Mouse (Mus musculus) heart, postnatal 25 days (tissue): ENCODE data around the gene Dleu7. TPM values are rescaled to one million over a fixed set of nuclear protein-coding genes. Genes with fewer than 3 reads are reported as not detected.

ENCODE experiments used
- DNase-seq: peaks from one replicate; pipeline ENCODE4 v3.0.0; 2022; ENCODE audit warnings: low spot score
- intact Hi-C: fragments of 180-260 bp; cut with DNase I; formaldehyde crosslinking; loops from one replicate; pipeline ENCODE4 v1.15.1; 2025
- total RNA-seq, 2 experiments: library from RNA; stranded (reverse); gene quantifications; 2 replicates each; pipeline ENCODE4 v1.2.3; 2021

Dleu7 gene
- under 1 TPM in 1 of 2 experiments, not detected in 1; 0.20 TPM for total RNA-seq

GRCm38 (mm10) chr14:62292488-62293339, at the start of gene Dleu7, which contains the start of gene Rnaseh2b:
Dleu7 (minus strand) TSS chr14:62293047.
Rnaseh2b (plus strand) TSS chr14:62292589.
- no peak for DNase-seq
- intact Hi-C loops, result no loop called here

GRCm38 (mm10) chr14:62341887-62342642, 49.2 kb upstream of the Dleu7 start:
- DNase-seq, result no peak
- intact Hi-C loops, result no loop called here

- intact Hi-C loops, result loop anchor here (10.0 kb wide), 2 partner anchors 684 to 764 kb away; no protein-coding TSS in a partner anchor
- DNase-seq, result no peak
Observed at GRCm38 (mm10) chr14:62339196-62339595, 46.3 kb upstream of the Dleu7 start.

- intact Hi-C loops, result loop anchor here (2.0 to 10.0 kb wide), 4 partner anchors 43 to 759 kb away; partner anchors contain the start of gene Gucy1b2
- DNase-seq, result no peak
Observed at GRCm38 (mm10) chr14:62333909-62334687, 41.3 kb upstream of the Dleu7 start.

GRCm38 (mm10) chr14:62331866-62332619, 39.2 kb upstream of the Dleu7 start:
- DNase-seq, result peak; percentile 77
- intact Hi-C loops, result loop anchor here (2.0 to 10.0 kb wide), 4 partner anchors 45 to 757 kb away; partner anchors contain the start of gene Gucy1b2

- intact Hi-C loops, result loop anchor here (5.0 to 10.0 kb wide), 3 partner anchors 126 to 757 kb away; partner anchors contain the start of gene Gucy1b2
- DNase-seq, result no peak
Observed at GRCm38 (mm10) chr14:62331457-62331856, 38.6 kb upstream of the Dleu7 start.

- intact Hi-C loops, result loop anchor here (5.0 to 10.0 kb wide), 3 partner anchors 128 to 755 kb away; partner anchors contain the start of gene Gucy1b2
- DNase-seq, result no peak
Observed at GRCm38 (mm10) chr14:62329631-62330030, 36.8 kb upstream of the Dleu7 start.

GRCm38 (mm10) chr14:62328606-62329005, 35.8 kb upstream of the Dleu7 start:
- intact Hi-C loops, result no loop called here

GRCm38 (mm10) chr14:62327171-62327570, 34.3 kb upstream of the Dleu7 start:
- no peak for DNase-seq
- intact Hi-C loops, result no loop called here

More at GRCm38 (mm10) chr14:62328606-62329005, 35.8 kb upstream of the Dleu7 start:
- no peak for DNase-seq

GRCm38 (mm10) chr14:62326026-62326425, 33.2 kb upstream of the Dleu7 start:
- DNase-seq, result no peak
- intact Hi-C loops, result no loop called here

GRCm38 (mm10) chr14:62324943-62325342, 32.1 kb upstream of the Dleu7 start:
- intact Hi-C loops, result no loop called here
- DNase-seq, result no peak

GRCm38 (mm10) chr14:62323457-62323856, 30.6 kb upstream of the Dleu7 start:
- intact Hi-C loops, result no loop called here
- DNase-seq, result no peak

- intact Hi-C loops, result no loop called here
- DNase-seq, result no peak
Observed at GRCm38 (mm10) chr14:62322581-62323344, 29.9 kb upstream of the Dleu7 start.

- intact Hi-C loops, result no loop called here
- no peak for DNase-seq
Observed at GRCm38 (mm10) chr14:62311672-62312071, 18.8 kb upstream of the Dleu7 start.

- intact Hi-C loops, result no loop called here
- DNase-seq, result no peak
Observed at GRCm38 (mm10) chr14:62309026-62309425, 16.2 kb upstream of the Dleu7 start.

GRCm38 (mm10) chr14:62307555-62307954, 14.7 kb upstream of the Dleu7 start:
- intact Hi-C loops, result no loop called here
- no peak for DNase-seq

- DNase-seq, result no peak
- intact Hi-C loops, result no loop called here
Observed at GRCm38 (mm10) chr14:62300031-62300430, 7.2 kb upstream of the Dleu7 start.

GRCm38 (mm10) chr14:62298808-62299207, 6.0 kb upstream of the Dleu7 start:
- no peak for DNase-seq
- intact Hi-C loops, result no loop called here
